Mouse (Mus musculus): ENCODE measurements around the gene Ndufc1.
"Not testable (repeated sequence)": the region's sequence is repeated elsewhere in the genome, so short reads cannot be mapped to it uniquely, and the experiment has no call there.

The Ndufc1 gene

DNA sequence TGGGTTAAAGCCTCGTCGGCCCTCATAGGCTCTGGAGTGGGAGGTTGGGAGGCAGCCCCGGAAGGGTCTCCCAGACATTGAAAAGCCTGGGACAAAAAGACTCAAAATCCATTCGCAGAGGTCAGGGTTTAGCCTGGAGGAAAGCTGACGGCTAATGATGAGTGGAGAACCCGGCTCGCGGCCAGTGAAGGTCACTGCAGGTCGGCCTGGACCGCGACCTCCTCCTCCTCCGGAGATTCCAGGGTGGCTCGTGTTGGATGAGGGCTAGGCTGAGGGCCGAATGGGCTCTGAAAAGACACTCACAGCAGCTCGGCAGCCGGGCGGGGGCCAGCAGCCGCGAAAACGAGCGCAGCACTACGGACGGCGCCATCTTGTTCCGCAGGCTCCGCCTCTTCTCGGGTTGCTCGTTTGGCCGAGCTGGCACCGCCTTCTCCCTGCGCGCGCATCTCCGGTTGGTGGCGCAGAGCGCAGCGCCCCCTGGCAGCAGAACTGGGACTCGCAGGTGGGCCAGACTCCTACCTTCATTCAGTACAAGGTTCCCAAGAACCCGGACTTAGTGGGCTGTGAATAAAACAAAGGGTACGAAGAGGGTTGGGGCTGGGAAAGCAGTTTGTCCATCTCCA lies at the start of gene Ndufc1:
Gene Ndufc1 (minus strand): TSS at position 428 of the 623 bp plus-strand sequence.
- DNase-seq, result peak; percentile 97

DNA sequence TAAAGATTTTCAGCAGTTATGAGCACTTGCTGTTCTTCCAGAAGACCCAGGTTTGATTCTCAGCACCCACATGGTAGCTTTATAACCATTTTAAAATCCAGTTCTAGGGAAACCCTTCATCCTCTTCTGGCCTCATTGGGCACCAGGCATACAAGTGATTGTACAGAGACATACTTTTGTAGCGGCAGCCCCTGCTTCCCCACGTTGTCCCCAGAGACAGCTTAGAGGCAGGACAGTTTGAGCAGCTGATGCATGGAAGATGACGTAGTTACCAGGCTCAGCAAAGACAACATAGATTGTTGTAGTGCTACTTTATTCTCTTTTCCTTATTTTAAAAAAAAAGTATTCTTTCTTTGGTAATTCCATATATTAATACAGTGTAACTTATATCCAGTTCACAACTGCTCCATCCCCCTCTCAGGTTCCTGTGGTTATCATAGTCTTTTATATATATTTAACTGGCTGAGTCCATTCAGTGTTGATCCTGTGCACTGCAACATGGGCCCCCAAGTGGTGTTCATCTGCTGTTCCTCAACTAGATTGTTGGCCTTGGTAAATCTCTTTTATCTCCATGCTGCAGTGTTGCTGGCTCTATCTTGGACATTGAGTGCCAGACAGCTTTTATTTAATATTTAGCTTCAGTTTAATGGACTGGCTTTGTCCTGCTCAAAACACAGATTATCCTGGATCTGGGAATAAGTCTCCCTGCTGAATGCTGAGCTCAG lies 26.2 kb upstream of the Ndufc1 start:
- DNase-seq, result no peak

DNA sequence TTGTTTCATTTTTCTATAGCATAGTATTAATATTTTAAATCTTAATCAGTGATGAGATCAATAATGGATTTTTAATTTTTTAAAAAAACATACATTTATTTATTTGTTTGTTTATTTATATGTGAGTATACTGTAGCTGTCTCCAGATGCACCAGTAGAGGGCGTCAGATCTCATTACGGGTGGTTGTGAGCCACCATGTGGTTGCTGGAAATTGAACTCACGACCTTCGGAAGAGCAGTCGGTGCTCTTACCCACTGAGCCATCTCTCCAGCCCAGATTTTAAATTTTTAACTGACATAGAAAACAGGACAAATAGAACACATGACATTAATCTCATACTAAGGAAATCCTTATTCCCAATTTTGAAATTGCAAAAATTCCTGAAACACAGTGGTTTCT lies 25.6 kb upstream of the Ndufc1 start:
- DNase-seq, result not testable (repeated sequence)

DNA sequence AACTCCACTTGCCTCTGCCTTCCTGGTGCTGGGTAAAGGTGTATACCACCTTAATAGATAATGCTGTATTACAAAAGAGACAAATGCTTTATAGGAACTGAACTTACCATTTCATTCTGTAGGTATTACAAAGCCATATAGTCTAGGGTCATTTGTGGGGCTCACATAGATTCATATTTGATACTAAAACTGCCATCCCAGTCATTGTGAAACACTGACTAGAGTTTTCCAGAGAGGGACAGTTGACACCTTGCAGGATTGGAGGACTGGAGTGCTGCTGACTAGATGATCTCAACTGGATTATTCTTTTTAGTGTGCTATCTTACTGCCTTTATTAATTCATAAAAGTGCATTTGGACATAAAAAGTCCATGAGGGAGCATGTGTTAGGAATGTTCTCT lies 16.6 kb upstream of the Ndufc1 start:
- no peak for DNase-seq

DNA sequence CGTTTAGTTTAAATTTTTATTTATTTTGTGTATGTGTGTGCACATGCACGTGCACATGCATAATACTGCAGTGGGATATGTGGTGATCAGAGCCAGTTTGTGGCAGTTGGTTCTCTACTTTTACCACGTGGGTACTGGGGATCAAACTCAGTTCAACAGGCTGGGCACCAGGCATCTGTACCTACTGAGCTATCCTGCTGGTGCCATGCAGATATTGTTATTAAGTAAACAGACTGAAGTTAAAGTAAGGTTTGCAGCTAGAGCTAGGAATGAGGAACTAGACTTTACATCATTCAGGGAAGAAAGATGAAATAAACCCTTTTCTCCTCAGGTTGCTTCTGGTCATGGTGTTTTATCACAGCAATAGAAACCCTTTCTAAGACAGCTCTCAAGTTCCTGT lies 13.1 kb upstream of the Ndufc1 start:
- no peak for DNase-seq

DNA sequence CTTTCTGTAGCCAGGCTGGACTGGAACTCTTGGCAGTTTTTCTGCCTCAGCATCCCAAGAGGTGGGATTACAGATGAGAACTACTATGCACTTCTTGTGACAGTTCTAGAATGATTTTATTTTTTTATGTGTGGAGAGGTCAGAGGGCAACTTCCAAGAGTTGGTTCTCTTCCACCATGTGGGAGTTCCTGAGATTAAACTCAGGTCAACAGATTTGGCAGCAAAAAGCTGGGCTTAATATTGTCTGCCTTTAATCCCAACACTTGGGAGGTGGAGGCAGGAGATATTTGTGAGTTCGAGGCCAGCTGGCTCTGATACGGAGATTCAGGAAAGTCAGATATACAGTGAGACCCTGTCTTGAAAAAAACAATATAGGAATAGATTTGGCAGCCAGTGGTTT lies 9.2 kb upstream of the Ndufc1 start:
- no peak for DNase-seq

DNA sequence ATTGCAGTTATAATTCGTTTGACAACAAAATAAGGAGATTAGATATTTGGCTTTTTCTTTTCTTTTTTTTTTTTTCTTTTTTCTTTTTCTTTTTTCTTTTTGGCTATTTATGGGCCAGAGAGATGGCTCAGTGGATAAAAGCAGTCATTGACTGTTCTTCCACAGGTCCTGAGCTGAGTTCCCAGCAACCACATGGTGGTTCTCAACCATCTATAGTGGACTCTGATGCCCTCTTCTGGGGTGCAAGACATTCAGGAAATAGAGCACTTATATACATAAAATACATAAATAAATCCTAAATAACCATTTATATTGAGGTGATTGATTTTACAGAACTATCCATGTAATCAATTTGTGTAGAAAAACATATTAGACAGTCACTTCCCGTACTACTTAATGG lies 8.7 kb upstream of the Ndufc1 start:
- no peak for DNase-seq

DNA sequence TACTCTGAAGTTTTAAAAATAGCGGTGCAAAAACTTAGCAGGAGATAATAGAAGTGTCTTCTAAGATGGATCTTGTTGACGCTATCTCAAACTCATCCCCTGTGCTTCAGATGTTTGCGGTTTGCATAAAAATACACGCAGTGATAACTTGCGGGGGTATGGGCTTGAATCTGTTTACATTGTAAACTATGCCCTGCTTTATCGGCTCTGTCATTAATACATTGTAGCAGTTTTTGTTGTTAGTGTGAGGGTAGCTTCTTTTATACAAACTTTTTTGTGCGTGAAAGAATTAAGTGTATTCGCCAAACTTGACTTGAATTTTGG lies 8.3 kb upstream of the Ndufc1 start:
- DNase-seq, result no peak

DNA sequence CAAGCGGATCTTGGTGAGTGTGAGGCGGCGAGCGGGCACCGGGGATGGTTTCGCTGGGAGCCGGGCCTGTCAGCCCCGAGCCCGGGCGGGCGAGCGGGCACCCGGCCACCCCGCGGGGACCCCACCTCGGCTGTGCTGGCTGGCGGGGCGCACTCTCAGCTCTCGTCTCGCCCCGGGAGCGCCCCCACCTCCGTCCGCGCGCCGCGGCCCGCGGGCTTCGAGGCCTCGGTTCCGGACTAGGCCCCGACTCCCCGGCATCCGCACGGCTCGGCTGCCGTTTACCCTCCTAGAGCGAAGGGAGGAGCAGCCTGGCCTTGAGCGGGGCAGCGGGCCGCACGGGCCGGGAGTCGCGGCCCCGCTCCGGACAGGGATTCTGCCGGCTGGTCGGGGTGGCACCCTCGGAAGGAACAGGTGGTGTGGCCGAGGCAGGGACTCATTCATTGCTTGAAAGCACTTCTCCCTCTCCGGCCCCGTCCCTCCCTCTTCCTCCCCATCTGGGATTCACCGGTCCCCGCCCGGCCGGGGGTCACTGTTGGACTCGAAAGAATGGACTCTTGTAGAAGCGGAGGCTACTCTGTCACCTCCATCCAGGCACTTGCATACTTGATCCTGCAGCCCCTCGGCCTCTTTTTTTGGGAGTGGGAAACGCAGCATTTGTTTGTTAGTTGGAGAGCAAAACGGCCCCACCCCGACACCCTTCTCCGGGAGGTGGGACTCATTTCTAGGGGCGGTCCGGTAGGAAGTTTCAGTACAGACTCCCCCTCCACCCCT lies 7.8 kb upstream of the Ndufc1 start:
- peak; percentile 65 for DNase-seq

DNA sequence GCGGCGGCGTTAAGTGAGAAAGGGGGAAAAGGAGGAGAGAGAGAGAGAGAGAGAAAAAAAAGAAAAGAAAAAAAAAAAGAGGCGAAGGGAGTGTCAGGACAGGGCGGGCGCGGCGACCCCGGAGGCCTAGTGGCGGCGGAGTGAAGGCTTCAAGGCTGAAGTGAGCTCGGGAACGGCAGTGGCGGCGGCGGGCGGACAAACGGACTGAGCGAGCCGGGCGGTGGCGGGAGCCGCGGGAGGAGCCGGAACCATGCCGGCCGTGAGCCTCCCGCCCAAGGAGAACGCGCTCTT lies 7.2 kb upstream of the Ndufc1 start:
- no peak for DNase-seq

DNA sequence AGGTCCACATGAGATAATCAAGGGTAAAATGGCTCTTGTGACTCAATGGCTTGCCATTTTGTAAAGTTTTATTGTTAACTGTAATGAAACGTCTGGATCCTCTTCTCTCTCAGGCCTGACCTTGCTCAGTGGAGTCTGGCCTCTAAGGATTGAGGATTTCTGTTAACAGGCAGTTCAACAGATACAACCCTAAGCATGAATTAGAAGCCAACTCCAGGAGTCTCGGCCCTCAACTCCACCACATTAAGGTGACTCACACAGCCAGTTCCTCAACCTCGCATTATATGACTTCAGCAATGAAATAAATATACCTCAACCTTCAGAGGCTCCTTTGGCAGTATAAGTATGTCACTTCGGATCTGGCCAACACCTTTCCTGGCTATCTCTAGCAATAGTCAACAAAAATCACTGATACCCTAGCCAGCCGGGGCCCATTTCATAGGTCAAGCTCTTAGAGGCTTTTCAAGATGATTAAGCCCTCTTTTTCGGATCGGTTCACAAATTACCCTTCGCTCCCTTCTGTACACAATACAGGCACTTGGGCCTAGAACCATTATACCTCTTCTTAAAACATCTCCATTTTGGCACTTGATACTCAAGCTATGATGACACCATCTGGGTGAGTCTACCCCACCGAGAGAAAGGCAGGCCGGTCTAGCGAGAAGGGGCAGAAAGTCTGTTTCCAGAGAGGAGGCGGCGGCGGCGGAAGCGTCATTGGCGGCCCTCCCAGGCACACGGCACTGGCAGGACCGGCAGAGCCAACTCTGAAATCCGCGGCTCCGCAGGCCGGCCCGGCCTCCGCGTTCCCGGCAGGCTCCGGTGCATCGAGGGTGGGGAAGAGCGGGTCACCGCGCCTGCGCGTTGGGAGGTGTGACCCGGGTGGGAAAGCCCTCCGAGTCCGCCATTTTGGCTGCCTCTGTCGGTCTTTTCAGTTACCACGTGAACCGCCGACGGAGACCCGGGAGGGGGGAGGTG lies 6.6 kb upstream of the Ndufc1 start, which contains the start of gene Naa15:
Gene Naa15 (plus strand): TSS at position 51 of the 975 bp plus-strand sequence.
- DNase-seq, result peak; percentile 97

DNA sequence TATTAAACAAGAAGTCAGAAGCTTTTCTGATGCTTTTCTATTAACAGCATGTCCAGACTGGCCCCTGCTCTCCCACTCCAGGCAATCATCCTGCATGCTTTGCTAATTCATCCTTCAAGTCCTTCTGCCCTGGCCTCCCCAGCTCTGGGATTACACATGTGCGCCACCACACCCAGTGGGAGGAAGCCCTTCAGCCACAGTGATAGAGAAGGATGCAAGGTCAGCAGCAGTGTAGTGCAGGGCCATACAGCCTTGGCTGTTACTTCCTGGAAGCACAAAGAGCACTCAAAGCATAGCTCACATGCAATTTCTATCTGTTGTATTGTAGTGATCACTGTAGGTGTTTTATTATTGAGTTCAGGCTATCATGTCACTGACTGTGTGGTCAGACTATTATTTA lies 4.5 kb upstream of the Ndufc1 start:
- no peak for DNase-seq

DNA sequence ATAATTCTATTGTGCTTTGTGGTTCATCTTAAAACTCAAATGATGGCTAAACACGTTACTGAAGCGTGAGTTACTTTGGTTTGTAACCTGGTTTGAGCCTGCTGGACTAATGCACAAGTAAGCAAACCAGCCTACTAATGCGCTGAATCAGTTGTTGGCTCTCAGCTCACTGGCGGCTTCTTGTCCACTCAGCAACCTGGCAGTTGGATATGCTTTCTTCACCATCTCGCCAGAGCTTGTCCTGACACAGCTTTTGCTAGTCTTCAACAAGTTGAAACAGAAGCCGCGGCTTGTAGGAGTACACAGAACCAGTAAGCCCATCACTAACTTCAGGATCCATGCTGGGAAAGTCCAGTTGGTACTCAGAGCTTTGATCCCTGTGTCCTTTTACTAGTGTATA lies 3.7 kb upstream of the Ndufc1 start:
- DNase-seq, result no peak

DNA sequence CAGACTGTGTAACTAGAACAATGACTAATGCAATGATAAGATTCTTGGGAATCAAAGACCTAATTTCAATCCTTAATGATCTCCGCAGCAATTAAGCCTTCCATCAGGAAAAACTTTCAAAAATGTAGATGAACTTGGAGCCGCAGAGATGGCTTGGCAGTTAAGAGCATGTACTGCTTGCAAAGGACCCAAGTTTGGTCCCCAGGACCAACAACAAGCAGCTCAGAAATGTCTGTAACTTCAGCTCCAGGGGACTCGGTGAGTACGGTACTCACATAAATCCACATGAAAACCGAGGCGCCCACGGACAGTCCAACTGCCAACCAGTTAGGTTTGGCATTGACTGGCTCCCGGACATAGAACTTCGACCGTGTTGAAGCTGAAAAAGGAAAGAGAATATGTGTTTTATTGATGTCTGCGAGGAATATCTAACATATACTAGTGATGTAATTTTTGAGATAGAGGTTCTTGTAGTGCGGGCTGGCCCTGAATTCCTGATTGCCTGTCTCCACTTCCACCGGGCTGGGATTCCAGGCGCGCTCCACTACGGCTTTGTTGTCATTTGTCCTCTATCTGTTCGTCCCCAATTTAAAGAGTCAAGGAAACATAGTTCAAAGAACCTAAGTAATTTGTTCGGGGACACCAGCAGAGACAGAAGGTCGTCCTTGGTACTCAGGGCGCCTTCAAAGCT lies 773 bp downstream of the Ndufc1 start:
- no peak for DNase-seq

DNA sequence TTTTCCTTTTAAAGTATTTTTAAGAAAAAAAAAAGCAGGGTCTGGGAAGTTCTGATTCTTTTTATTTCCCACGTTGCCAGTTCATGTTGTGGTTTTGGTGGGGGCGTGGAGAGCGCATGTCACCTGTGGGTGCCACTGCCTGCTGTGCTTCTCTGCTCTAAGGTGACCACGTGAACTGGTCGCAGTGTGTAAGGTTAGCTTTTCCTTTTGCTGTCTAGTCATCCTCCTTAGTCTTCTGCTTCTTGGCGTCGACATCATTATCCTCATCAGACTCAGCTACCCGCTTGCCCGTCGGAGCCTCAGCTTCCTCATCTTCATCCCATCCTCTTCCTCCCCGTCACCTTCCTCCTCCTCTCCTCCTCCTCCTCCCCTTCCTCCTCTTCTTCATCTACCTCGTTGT lies 6.2 kb downstream of the Ndufc1 start:
- no peak for DNase-seq

DNA sequence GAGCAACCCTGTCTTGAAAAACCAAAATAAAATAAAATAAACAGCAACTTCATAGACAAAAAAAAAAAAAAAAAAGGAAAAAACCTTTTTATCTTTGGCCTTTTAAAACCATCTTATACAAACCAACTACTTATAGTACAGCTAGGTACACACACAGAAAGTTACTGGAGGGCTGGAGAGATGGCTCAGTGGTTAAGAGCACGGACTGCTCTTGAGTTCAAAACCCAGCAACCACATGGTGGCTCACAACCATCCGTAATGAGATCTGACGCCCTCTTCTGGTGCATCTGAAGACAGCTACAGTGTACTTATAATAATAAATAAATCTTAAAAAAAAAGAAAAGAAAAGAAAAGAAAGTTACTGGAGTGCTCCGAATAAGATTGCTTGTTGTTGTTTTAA lies 6.7 kb downstream of the Ndufc1 start:
- DNase-seq, result not testable (repeated sequence)

DNA sequence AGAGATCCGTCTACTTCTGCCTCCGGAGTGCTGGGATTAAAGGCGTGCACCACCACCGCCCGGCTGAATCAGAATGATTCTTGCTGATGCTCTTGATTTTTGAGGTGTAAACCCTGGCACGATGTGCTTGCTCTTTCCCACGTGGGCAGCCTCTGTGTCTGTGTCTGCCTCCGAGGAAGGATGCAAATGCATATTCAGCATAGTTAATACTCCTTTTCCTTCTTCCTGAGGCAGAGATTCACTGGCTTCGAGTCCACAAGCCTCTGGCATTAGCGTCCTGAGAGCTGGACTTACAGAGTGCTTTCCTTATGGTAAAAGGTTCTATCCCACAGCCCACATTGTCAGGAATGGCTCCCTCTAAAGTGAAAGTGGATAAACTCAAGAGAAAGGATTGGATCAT lies 8.1 kb downstream of the Ndufc1 start:
- DNase-seq, result no peak

DNA sequence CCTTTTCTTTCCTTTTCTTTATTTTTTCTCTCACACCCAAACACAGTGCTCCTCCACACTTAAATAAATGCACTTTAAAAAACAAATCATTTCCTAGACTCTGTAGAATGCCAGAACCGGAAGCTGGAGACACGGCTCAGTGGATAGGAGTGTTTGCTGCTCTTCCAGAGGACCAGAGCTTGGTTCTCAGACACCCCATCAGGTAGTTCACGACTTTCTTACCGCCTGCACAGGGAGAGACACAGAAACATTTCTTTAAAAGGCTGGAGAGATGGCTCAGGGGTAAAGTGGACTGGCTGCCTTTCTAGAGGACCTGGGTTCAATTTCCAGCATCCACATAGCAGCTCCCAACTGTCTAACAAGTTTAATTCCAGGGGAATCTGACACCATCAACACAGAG lies 9.3 kb downstream of the Ndufc1 start:
- no peak for DNase-seq

DNA sequence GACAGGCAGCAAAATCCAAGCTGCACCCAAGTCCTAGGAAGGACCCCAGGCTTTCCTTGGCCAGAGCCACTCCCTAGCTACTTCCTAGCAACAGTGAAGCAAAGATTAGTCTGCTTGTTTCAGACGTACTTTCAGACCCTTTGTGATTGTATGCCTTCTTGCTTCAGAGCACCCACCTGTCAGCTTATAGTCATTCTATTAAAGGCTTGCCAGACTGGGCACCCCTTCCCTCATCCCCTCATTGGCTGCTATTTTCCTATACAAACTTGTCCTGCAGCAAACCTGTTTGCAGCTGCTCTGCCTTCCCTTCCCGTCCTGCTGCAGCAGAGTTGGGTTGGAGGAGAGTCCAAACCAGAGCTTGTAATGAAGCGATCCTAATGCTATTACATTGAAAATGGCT lies 10.1 kb downstream of the Ndufc1 start:
- DNase-seq, result no peak

DNA sequence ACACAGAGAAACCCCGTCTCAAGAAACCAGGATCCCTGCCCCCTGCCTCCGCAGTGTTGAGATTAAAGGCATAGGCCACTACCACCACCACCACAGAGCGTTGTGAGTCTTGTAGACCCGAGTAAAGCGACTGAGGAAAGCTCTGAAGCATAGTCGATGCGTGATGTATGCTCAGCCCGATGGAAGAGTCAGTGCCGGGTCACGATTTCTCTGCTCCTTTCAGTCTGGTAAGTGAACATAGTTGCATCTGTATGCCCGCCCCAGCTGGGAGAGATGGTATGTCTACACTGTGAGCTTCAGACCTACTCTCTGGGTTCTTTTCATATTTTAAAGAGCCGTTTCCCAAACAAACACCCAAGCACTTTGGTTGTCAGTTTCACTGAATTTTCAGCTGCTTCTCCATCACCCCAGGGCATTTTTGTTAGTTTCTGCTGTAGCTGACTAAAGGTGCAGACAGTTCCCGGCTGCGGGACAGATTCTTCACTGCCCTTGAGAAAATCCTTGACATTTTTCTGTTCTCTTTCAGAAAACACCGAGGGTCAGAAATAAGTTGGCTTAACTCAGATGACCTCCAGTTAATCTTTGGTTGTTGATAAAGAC lies 11.0 kb downstream of the Ndufc1 start:
- no peak for DNase-seq

DNA sequence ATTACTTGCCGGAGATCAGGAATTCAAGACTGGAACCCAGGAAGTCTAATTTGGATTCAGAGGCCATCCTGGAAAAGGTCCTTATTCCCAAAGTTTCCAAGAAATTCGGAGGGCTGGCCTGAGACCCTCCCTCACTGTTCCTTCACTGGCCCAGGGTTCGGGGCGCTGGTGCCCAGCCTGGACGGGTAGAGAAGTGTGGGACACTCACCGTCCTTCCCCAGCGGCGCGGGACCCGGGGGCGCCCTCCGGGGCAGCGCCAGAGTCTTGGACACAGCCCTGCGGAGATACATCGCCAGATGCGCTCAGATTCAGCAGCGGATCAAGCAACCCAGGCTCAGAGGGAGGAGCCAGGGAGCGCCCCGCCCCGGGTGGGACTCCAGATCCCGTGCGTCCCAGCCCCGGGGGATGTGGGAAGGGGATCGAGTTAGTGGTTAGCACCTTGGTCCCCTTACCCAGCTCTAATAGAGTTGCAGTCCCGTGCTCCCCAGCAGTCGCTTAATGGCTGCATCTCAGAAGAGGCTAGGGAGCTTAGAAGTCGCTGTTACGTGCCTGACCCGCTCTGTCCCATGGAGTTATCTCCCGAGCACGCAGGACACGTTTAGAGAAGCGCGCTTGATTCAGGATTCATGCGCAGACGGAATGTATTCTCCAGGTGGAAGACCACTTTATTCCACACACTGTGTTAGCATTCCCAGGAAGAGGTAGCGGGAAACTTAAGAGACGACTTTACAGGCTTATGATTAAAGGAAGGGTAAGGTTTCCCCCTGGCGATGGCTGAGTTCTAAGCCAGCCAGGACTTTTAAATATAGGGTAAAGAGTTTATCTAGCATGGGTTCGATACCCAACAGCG lies 12.3 kb downstream of the Ndufc1 start, which contains the start of gene Mgarp:
Gene Mgarp (minus strand): TSS at position 520 of the 850 bp plus-strand sequence.
- peak; percentile 81 for DNase-seq

All from lung, postnatal 10 days (tissue).